Mouse (Mus musculus): ENCODE results near the gene Chpf2. TPM values are rescaled to one million over a fixed set of nuclear protein-coding genes. Genes with fewer than 3 reads are reported as not detected.
"Not testable (repeated sequence)": the region's sequence is repeated elsewhere in the genome, so short reads cannot be mapped to it uniquely, and the experiment has no call there.

The Chpf2 gene
- 12.0 and 15.5 TPM in 2 replicates for total RNA-seq (2017)

DNA sequence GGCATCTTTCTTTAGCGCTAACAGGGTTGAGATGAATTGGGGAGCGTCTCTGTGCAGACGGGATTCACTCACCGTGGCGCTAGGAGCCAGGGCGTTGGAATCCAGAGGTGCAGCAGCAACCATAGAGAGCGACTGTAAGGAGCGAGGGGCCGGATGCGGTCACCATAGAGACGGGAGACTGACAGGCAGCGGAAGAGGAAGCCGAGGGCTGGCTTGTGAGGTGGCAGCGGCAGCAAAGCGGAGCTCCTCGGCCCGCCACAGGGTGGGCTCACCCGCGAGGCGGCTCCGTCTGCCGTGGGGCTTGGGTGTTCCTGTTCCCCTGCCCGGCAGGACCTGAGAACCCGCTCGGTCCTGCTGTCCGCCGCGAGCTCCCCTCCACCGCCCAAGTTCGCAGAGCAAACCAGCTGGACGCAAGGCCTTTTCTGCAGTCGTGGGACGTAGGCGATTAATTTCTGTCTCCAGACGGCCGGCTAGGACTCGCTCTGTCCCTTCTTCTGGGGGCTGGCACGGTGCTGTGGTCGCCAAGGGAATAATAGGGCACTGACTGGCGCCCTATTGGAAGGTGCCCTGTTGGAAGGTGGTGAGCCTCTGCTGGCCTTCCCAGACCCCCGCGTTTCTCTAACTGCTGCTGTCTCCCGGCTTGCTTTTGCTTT is at the start of gene Chpf2:
TSS of gene Chpf2 (plus strand) at position 195 of the 653 bp plus-strand sequence.
- ATAC-seq (replicated peaks in 1 of 2; ENCODE audit: insufficient read depth in 1 of 2, low FRiP score in 2 of 2, low TSS enrichment in 1 of 2, low read depth in 1 of 2, poor library complexity in 2 of 2, severe bottlenecking in 2 of 2), result peak; percentile 93 to 96

DNA sequence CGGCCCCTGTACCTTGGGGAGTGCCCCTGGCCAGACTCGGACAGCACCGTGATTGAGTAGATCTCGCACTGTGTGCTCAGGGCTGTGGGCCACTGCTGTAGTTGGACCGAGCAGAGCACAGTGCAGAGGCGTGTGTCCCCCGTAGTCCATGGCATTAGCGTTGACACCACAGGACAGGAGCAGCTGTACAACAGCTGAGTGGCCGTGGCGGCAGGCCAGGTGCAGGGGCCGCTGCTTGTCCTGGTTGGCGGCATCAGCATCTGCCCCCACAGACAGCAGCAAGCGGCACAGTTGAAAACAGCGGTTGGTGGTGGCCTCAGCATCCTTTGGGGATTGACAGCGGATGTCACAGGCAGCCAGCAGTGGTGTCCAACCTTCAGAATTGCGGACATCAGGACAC is 48.9 kb upstream of the Chpf2 start:
- no peak for ATAC-seq (replicated peaks in 1 of 2; ENCODE audit: insufficient read depth in 1 of 2, low FRiP score in 2 of 2, low TSS enrichment in 1 of 2, low read depth in 1 of 2, poor library complexity in 2 of 2, severe bottlenecking in 2 of 2)

DNA sequence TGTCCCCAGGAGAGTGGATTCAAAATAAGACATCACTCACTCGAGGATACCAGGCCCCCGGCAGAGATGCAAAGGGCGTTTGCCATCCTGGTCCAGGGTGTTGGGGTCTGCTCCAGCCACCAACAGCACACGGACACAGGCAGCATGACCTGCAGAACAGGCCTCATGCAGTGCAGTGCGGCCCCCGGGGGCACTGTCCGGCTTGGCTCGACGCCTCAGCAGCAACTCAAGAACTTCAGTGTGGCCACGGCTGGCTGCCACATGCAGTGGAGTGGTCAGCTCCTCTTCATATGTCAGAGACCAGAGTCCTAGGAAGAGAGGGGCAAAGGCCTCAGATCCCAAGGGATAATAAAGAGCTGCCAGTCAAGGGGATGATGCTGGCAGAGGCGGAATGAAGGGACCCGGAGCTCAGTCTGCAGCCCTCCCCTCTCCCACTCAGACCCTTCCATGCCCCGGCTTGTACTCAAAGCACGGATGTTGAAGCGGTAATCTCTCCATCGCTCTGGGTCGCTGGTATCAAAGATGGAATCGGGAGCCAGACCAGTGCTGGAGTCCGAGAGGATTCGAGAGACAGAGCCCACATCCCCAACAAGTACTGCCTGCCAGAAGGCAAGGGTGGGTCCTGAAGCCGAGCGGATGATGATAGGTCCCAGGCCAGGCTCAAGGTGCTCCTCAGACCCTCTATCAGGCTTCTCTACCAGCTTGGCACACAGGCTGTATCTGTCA is 46.8 kb upstream of the Chpf2 start:
- ATAC-seq (replicated peaks in 1 of 2; ENCODE audit: insufficient read depth in 1 of 2, low FRiP score in 2 of 2, low TSS enrichment in 1 of 2, low read depth in 1 of 2, poor library complexity in 2 of 2, severe bottlenecking in 2 of 2), result no peak

DNA sequence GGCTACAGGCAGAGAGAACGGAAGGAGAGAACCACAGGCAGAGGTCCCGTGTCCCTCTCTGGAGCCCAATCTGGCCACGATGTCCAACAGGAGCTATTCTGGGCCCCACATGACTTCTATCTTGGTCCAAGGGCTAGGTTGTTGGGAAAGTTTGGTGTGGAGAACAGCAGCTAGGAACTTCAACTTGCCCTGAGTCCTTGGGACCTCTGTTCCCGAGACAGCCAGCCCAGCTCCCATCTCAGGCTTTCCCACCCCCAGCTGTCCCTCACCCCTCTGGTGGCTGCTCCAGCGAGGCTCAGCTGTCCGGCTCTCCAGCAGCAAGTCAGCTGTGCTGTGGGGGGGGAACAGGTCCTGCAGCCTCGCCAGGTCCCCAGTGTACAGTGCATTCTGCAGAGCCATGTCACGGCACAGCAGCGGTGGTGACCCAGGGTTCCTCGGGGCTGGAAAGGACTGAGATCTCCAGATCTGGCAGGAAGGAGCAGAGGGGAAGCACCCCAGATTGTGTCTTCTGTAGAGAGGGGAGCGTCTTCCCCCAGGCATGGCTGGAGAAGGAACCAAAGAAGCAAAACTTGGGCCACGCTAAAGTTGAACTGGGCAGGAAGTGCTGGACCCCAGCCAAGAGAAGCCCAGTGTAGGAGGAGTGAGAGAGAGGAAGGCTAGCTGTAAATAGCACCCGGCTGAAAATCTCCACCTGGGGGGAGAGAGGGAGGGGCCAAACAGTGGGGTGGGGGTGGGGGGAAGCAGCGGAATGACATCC is 46.0 kb upstream of the Chpf2 start, which contains the start of gene Asb10:
TSS of gene Asb10 (minus strand) at position 592 of the 757 bp plus-strand sequence.
- ATAC-seq (replicated peaks in 1 of 2; ENCODE audit: insufficient read depth in 1 of 2, low FRiP score in 2 of 2, low TSS enrichment in 1 of 2, low read depth in 1 of 2, poor library complexity in 2 of 2, severe bottlenecking in 2 of 2), result peak; percentile 72 to 81

DNA sequence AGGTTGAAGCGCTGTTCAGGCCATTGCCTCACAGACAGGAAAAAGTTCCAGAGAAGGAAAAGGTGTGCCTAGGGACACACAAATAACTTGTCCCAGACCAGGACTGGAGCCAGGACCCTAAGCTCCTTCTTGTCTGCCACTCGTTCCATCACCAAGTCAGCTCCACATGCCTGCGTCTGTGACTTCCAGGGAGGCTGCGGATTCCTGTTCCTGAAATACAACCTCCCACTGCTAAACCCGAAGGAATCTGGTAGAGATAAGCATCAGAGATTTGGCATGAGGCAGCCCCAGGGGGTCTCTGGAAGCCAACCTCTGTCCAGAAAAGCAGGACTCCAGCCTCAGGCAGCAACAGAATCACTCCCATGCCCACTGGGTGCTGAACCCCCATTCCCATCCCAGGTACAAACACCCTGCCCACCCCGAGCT is 45.4 kb upstream of the Chpf2 start:
- no peak for ATAC-seq (replicated peaks in 1 of 2; ENCODE audit: insufficient read depth in 1 of 2, low FRiP score in 2 of 2, low TSS enrichment in 1 of 2, low read depth in 1 of 2, poor library complexity in 2 of 2, severe bottlenecking in 2 of 2)

DNA sequence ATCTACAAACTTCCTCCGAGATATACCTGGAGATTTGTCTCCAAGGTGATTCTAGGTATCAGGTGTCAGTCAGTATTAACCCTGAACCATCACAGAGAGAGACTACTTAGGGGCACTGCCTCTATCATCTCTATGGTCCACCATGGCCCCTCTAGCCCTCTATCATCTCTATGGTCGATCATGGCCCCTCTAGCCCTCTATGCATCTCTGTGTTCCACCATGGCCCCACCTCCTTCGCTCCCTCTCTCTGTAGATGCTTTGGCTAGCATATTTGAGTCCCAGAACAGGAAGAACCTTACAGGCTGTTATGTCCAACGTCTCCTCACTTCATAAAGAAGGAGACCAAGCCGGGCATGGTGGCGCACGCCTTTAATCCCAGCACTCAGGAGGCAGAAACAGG is 43.9 kb upstream of the Chpf2 start:
- no peak for ATAC-seq (replicated peaks in 1 of 2; ENCODE audit: insufficient read depth in 1 of 2, low FRiP score in 2 of 2, low TSS enrichment in 1 of 2, low read depth in 1 of 2, poor library complexity in 2 of 2, severe bottlenecking in 2 of 2)

DNA sequence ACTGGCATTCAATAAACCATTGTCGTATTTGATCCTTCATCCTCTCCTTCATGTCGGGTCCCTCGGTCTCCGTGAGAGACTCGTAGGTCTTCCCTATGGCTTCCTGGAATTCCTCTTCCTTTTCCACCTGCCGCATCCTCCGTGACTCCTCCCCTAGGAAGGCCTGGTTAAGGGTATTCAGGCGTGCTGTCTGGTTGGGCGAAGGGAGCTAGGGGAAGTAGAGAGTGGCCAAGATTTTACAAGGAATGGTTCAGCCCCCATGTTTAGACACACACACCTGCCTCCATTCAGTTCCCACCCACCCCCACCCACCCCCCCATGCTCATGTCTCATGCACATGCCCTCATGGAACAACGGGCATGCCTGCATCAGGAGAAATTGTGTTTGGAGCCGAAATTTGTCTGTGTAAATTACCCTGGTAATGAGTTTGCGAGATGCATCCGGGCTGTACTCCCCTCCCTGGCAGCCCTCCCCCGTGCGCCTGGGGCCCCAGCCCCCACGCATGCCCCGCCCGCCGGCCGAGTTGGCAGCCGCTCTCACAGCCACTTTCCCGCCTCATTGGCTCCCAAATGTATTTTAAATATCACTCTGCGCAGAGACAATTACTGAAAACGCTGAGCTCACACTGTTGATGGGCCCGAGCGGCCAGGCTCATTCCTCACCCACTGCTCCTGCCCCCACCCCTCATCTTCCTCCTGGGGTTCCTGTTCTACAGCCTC is 35.8 kb upstream of the Chpf2 start:
- ATAC-seq (replicated peaks in 1 of 2; ENCODE audit: insufficient read depth in 1 of 2, low FRiP score in 2 of 2, low TSS enrichment in 1 of 2, low read depth in 1 of 2, poor library complexity in 2 of 2, severe bottlenecking in 2 of 2), result no peak; a peak in 1 of 4 replicates

DNA sequence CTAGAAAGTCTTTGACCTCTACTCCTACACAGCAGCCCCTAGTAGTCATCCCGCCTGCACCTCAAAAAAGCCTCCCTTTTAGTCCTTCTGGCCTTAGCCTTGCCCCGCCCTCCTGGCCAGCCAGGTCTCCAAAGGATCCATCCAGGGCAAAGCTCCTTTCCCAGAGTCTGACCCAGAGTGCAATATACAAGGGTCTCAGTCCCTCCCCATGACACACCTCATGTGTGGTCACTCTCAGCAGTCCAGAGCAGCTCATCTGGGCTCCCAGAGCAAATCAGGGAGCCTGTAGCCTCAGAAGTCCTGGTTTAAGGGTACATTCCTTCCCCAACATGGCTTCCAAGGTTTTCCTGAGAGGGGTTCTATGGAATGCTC is 35.2 kb upstream of the Chpf2 start:
- ATAC-seq (replicated peaks in 1 of 2; ENCODE audit: insufficient read depth in 1 of 2, low FRiP score in 2 of 2, low TSS enrichment in 1 of 2, low read depth in 1 of 2, poor library complexity in 2 of 2, severe bottlenecking in 2 of 2), result no peak

DNA sequence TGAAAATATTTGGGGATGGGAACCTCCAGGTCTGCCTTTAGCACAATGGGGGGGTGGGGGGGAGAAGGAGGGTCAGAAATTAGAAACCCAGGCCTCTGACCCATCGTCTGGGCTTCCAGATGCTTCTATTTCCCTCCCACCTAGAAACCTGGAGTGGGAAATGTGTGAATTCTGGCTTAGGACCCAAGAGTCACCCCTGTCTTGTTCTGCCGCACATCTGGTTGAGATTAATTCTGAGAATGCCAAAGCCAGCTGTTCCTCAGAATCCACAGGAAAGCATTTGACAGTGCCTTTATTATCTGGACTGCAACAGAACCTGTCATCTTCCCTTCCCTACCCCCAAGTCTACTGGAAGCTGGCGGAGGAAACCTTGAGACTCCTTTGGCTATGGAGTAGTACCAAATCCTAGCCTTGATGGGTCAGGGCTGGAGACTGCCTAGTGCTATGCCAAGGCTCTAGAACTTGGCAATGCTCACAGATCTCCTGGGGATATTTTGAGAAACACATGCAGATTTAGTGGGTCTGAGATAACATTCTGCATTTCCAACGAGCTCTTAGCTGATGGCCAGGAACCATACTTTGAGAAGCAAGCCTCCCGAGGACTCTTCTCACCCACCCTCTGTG is 32.8 kb upstream of the Chpf2 start:
- ATAC-seq (replicated peaks in 1 of 2; ENCODE audit: insufficient read depth in 1 of 2, low FRiP score in 2 of 2, low TSS enrichment in 1 of 2, low read depth in 1 of 2, poor library complexity in 2 of 2, severe bottlenecking in 2 of 2), result no peak

DNA sequence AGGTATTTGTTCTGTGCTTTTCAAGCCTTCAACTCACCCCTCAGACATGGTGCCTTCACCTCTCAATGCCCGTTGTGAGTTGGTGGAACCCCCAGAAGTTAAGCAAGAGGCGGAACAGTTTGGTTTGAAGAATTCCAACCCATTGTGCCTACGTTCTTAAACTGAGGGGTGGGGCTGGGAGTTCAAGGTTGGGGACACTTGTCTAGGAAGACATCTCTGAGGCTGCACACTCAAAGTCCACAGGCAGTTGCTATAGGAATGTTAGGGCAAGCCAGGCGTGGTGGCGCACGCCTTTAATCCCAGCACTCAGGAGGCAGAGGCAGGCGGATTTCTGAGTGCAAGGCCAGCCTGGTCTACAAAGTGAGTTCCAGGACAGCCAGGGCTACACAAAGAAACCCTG is 31.2 kb upstream of the Chpf2 start:
- not testable (repeated sequence) for ATAC-seq (replicated peaks in 1 of 2; ENCODE audit: insufficient read depth in 1 of 2, low FRiP score in 2 of 2, low TSS enrichment in 1 of 2, low read depth in 1 of 2, poor library complexity in 2 of 2, severe bottlenecking in 2 of 2)

DNA sequence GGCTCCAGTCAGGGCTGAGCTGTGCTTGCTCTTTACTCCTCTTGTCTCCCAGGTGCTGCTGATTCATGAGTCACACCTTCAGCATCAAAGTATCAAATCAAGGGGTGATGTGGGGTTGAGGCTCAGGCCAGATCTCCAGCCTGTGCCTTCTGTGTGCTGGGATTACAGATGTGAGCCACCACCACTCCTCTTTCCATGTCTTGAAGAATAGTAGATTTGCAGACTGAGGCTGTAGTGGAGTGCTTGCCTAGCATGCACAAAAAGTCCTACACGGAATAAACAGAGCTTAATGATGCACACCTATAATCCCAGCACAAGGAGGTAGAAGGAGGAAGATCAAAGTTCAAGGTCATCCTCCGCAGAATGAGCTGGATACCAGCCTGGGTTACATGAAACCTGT is 29.8 kb upstream of the Chpf2 start, which contains the start of gene 4931409K22Rik:
TSS of gene 4931409K22Rik (minus strand) at position 101 of the 400 bp plus-strand sequence.
- no peak for ATAC-seq (replicated peaks in 1 of 2; ENCODE audit: insufficient read depth in 1 of 2, low FRiP score in 2 of 2, low TSS enrichment in 1 of 2, low read depth in 1 of 2, poor library complexity in 2 of 2, severe bottlenecking in 2 of 2)

DNA sequence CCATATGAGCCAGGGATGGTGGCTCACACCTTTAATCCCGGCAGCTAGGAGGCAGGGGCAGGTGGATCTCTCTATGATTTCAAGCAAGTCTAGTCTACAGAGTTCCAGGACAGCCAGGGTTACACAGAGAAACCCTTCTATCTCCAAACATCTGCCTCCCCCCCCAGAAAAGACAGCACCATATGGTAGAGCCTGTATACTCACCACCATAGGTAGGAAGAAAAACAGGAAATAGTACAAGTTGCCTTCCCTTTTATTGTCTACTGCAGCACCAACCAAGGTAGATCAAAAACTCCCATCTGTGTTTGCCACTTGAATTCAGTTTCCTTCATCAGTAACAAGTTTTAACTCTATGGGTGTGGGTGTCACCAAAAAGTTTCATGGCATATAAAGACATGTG is 10.6 kb upstream of the Chpf2 start:
- ATAC-seq (replicated peaks in 1 of 2; ENCODE audit: insufficient read depth in 1 of 2, low FRiP score in 2 of 2, low TSS enrichment in 1 of 2, low read depth in 1 of 2, poor library complexity in 2 of 2, severe bottlenecking in 2 of 2), result no peak

DNA sequence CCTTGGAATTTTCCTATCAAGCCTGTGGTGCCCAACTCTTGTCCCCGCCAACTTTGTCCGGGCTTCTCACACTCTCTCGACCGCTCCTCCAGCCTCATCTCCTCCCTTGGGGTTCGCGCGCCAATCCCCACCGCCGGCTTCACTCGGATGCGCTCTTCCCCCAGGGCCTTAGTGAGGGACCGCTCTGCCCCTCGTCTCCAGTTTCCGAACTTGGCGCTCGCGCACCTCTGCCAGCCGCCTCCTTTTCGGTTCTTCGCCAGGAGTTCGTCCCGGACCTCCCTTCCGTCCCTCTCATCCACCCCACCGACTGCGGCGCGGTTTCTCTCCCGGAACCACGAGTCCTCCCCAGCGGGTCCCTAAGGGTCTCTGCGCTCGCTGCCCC is 9.7 kb upstream of the Chpf2 start:
- peak in 1 of 2 experiments; percentile 8; a peak in 2 of 4 replicates for ATAC-seq (replicated peaks in 1 of 2; ENCODE audit: insufficient read depth in 1 of 2, low FRiP score in 2 of 2, low TSS enrichment in 1 of 2, low read depth in 1 of 2, poor library complexity in 2 of 2, severe bottlenecking in 2 of 2)

DNA sequence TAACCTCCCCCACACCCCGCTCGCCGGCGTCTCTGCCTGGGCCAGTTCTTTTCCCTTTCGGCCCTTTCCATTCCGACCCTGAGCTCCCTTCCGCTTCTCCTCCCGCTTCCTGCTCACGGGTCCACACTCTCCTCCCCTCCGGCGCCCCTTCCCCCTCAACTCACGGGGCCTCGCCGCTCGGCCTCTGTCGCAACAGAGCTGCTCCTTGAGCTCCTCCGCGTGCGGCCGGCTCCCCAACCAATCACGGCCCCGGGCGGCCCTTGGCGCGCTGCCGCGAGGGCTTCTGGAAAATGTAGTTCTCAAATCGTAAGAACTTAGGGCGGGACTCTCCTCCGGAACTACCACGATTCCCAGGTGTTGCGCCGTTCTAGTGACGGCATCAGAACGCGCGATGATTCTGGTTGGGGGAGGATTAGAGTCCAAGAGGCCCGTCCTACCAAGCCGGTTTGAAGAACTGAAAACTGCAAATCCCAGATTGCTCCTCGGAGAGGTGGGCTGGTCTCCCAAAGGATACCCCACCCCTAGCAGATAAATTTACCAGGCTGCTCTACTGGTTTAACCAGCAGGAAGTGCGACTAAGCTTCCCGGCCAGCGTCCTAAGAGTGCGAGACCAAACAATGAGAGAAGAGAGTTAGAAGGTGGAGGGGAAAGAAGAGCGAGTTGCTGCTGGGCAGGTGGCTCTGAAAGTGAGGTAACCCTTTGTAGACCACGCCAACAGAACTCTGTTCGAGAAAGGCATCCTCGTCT is 9.2 kb upstream of the Chpf2 start, which contains the start of gene Abcf2:
TSS of gene Abcf2 (minus strand) at position 285 of the 747 bp plus-strand sequence.
- peak; percentile 92 to 95 for ATAC-seq (replicated peaks in 1 of 2; ENCODE audit: insufficient read depth in 1 of 2, low FRiP score in 2 of 2, low TSS enrichment in 1 of 2, low read depth in 1 of 2, poor library complexity in 2 of 2, severe bottlenecking in 2 of 2)

DNA sequence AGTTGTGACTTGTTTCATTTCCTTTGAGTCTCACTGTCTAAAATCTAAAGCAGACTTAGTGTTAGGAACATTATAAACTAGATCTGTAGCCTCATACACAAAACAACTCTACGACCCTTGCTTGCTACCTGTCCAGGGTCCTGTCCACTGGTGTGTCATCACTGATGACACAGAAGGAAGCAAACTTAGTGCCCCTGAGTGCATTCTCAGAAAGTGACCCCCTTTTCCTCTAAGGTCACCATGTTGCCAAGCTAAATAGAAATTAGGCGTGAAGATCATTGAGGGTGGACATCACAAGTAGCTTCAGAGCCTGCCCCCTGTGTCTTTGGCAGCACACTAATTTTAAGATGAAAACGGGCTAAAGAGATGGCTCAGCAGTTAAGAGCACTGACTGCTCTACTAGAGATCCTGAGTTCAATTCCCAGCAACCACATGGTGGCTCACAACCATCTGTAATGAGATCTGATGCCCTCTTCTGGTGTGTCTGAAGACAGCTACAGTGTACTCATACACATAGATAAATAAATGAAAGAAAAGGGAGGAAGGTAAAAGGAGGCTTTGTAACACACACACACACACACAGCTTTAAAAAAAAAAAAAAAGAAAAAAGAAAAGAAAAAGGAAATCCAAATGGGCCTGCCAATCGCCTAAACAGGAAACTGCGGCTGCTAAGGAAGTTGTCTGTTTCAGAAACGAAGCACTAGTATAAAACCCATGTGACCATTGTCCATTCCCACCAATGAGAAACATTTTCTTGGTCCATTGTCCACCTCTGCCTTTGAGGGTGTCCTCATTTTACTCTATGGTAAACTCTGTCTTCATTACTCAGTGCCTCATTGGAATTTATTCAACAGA is 8.2 kb upstream of the Chpf2 start:
- no peak for ATAC-seq (replicated peaks in 1 of 2; ENCODE audit: insufficient read depth in 1 of 2, low FRiP score in 2 of 2, low TSS enrichment in 1 of 2, low read depth in 1 of 2, poor library complexity in 2 of 2, severe bottlenecking in 2 of 2)

DNA sequence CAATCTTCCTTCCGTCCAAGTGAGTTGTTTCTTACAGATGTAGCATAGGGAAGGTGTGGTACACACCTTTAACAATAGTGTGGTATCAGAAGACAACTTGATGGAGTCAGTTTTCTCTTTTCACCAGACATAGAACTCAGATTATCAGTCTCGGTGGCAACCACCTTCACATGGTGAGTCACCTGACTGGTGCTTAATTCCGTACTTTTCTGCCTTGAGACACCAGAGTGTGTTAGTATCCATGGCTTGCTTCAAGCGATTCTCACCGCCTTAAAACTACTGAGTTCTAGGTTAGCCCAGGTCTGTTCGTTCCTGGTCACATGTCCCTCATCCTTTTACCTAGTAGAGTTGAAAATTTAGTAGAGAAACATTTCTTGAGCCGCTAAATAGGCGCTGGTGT is 435 bp upstream of the Chpf2 start:
- 0 out of 4 replicates have a peak, but pooled peaks of 1 of the 2 experiments have one; percentile 34 for ATAC-seq (replicated peaks in 1 of 2; ENCODE audit: insufficient read depth in 1 of 2, low FRiP score in 2 of 2, low TSS enrichment in 1 of 2, low read depth in 1 of 2, poor library complexity in 2 of 2, severe bottlenecking in 2 of 2)
